Mouse (Mus musculus) thymus, adult 2 months (tissue): Measurements from ENCODE around the gene Olfr202.
"Not testable (repeated sequence)": the region's sequence is repeated elsewhere in the genome, so short reads cannot be mapped to it uniquely, and the experiment has no call there.

Experiments used
- CTCF ChIP-seq: fragments of 200-500 bp; IDR thresholded peaks from 2 replicates; pipeline ENCODE4 v1.5.1; 2012; ENCODE audit warnings: mild to moderate bottlenecking, control low read depth, low read length, moderate library complexity, borderline replicate concordance; ENCODE audit not compliant: control insufficient read depth, poor library complexity, insufficient read depth; ENCODE audit errors: extremely low read depth
- POLR2A ChIP-seq: fragments of 200-500 bp; IDR thresholded peaks from 2 replicates; pipeline ENCODE4 v1.6.1; 2012; ENCODE audit warnings: mild to moderate bottlenecking, low read length, control low read depth, moderate library complexity; ENCODE audit not compliant: control insufficient read depth, poor library complexity, insufficient read depth; ENCODE audit errors: extremely low read depth

DNA sequence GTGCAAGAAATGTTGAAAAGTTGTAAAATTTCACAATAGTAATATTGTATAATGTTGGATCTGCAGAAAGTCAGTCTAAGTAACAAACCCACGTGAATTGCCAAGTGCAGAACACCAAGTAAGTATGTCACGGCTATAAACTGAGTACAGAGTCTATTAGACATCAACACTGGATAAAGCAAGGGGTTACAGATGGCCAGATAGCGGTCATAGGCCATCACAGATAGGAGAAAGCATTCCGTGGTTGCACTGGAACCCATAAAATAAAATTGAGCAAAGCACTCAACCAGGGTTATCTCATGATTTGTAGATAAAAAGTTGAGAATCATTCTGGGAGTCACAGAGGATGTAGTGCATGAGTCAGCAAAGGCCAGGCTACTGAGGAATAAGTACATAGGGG, 17.5 kb downstream of the Olfr202 start:
- TF ChIP-seq CTCF, POLR2A: not testable (repeated sequence)
